Mouse (Mus musculus): ENCODE measurements around the gene Fam78a. TPM values are rescaled to one million over a fixed set of nuclear protein-coding genes. Genes with fewer than 3 reads are reported as not detected.
A peak's percentile ranks its signal among the peaks of the same experiment; 100 is the strongest.

Gene Fam78a
- total RNA-seq, 2 experiments from 2014 or later, result 3.6 to 6.0 TPM

DNA sequence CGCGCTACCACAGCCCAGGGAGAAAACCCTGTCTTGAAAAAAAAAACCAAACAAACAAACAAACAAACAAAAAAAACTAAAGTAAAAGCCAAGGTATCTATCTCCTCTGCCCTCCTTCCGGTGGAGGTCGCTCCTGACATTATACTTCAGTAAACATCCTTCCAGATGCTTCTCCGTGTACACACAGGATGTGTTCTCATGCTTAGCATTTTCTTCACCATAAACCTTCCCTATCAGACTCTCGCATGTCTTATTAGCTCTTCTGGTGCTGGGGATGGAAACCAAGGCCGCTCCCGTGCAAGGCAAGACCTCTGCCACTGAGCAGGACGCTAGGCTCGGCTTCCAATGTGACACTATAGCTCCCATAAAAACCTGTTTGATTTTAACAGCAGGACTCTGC, 6.9 kb downstream of the Fam78a start:
- DNase-seq (ENCODE audit: low spot score in 2 of 2), result no peak
- Histone ChIP-seq H3K27ac (no peak overlapping the region), H3K4me3 (no peak overlapping the region)
- no peak for TF ChIP-seq CTCF (conservative IDR thresholded peaks at IDR 0.05)

- H3K4me3 ChIP-seq, result no peak overlapping the region
- H3K27ac ChIP-seq, result no peak overlapping the region
- no peak for TF ChIP-seq CTCF (conservative IDR thresholded peaks at IDR 0.05)
- no peak for DNase-seq (ENCODE audit: low spot score in 2 of 2)
These were observed 9.3 kb downstream of the Fam78a start for GRCm38 (mm10) chr2:32075368-32075767.

DNA sequence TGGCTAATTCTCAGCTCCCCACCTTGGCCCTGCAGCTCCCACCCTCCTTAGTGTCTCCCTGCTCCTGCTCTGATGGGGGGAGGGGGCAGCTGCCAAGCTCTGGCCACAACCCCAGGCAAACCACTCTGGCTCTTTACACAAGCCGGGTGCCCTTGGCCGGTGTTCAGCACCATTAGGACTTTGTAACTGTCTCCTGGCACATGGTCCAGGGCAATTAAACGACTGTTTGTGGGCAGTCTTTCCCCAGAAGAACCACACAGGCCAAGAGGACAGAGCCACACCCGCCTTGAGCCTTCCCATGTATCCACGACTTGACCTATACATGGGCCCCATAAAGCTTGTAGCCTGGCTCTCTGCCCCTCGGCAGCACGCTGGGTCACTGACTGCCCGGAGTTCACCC, 10.3 kb downstream of the Fam78a start:
- TF ChIP-seq CTCF (conservative IDR thresholded peaks at IDR 0.05), result no peak
- no peak overlapping the region for H3K4me3 ChIP-seq
- peak; percentile 28 to 41 for DNase-seq (ENCODE audit: low spot score in 2 of 2)
- no peak overlapping the region for H3K27ac ChIP-seq

DNA sequence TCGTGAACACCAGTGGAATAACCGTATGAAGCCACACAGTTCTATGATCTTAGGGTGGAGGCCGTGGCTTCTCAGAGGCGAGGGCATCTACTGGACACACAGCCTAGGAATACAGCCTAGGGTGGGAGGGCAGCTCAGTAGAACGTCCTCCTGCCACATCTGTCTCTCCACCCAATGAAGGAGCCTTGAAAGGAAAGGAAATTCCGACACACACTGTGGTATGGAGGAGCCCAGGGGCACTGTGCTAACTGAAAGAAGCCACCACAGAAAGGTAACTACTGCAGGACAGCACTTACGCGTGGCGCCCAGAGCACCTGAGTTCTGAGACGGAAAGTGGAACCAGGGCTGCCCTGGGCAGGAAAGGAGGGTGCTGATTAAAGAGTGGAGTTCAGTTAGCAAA, 13.9 kb downstream of the Fam78a start:
- Histone ChIP-seq H3K4me3 (no peak overlapping the region), H3K27ac (no peak overlapping the region)
- DNase-seq (ENCODE audit: low spot score in 2 of 2), result no peak
- no peak for TF ChIP-seq CTCF (conservative IDR thresholded peaks at IDR 0.05)

GRCm38 (mm10) chr2:32068811-32069607, 15.6 kb downstream of the Fam78a start:
- H3K4me3 ChIP-seq, result no peak overlapping the region
- 0 out of 2 replicates have a peak, but pooled peaks have one; percentile 12 for TF ChIP-seq CTCF (conservative IDR thresholded peaks at IDR 0.05)
- no peak overlapping the region for H3K27ac ChIP-seq
- DNase-seq (ENCODE audit: low spot score in 2 of 2), result no peak

GRCm38 (mm10) chr2:32066005-32066404, 18.7 kb downstream of the Fam78a start:
- H3K27ac ChIP-seq, result no peak overlapping the region
- TF ChIP-seq CTCF (conservative IDR thresholded peaks at IDR 0.05), result peak; percentile 53
- DNase-seq (ENCODE audit: low spot score in 2 of 2), result no peak
- no peak overlapping the region for H3K4me3 ChIP-seq

DNA sequence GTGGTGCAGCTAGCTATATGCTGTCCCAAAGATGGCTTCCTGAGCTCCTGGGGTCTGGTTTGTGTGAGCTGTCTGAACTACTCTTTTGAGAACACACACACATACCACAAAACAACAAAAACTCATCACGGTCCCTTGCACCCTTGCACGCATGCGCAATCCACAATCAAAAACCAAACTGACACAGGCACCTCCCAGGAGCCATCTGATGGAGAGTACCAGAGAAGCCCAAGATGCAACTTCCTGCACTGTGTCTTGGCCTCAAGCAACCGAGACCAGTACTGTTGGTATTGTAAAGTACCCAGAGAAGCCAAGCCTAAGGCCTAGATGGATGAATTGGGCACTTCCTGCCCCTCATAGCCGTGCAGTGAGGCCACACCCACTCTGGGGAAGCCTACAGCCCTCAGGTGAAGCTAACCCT, 19.3 kb downstream of the Fam78a start:
- no peak overlapping the region for H3K4me3 ChIP-seq
- no peak for TF ChIP-seq CTCF (conservative IDR thresholded peaks at IDR 0.05)
- H3K27ac ChIP-seq, result no peak overlapping the region
- DNase-seq (ENCODE audit: low spot score in 2 of 2), result no peak

GRCm38 (mm10) chr2:32064913-32065312, 19.7 kb downstream of the Fam78a start:
- no peak for DNase-seq (ENCODE audit: low spot score in 2 of 2)
- no peak overlapping the region for H3K27ac ChIP-seq
- no peak for TF ChIP-seq CTCF (conservative IDR thresholded peaks at IDR 0.05)
- no peak overlapping the region for H3K4me3 ChIP-seq

GRCm38 (mm10) chr2:32063451-32064151, 21.1 kb downstream of the Fam78a start:
- Histone ChIP-seq H3K27ac (no peak overlapping the region), H3K4me3 (no peak overlapping the region)
- no peak for TF ChIP-seq CTCF (conservative IDR thresholded peaks at IDR 0.05)
- DNase-seq (ENCODE audit: low spot score in 2 of 2), result no peak

DNA sequence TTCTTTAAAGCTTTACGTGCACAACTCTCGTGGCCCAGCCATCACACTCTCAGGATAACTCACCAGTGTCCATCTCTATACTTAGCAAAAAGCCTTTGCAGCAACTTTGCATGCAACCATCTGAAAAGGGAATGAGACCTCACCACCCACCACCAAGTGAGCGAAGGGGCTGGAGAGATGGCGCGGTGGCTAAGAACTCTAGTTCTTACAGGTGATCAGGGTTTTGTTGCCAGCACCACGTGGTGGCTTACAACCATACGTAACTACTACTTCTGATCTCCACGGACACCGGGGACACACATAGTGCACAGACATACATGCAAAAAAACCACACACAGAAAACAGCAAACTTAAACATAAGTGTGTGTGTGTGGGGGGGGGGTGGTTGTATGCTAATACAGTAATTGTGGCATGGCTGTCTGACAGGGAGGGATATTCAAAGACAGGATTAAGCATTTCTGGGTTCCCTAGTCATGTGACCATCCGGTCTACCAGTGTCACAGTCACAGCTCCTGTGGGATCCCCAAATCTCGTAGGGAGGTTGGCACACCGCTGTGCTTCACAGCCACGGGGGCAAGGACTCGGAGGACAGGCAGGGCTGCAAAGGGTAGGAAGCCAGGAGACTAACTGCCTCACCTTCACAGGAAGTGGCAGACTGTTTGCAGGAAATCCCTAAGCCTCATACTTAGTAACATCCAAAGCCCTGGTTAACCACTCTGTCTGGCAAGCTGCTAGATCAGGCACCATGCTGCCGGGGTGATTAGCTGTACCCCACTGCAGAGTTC, 21.8 kb downstream of the Fam78a start:
- no peak for DNase-seq (ENCODE audit: low spot score in 2 of 2)
- H3K27ac ChIP-seq, result no peak overlapping the region
- TF ChIP-seq CTCF (conservative IDR thresholded peaks at IDR 0.05), result no peak
- no peak overlapping the region for H3K4me3 ChIP-seq

GRCm38 (mm10) chr2:32061722-32062505, 22.7 kb downstream of the Fam78a start:
- no peak overlapping the region for H3K27ac ChIP-seq
- H3K4me3 ChIP-seq, result no peak overlapping the region
- no peak for DNase-seq (ENCODE audit: low spot score in 2 of 2)
- no peak for TF ChIP-seq CTCF (conservative IDR thresholded peaks at IDR 0.05)

DNA sequence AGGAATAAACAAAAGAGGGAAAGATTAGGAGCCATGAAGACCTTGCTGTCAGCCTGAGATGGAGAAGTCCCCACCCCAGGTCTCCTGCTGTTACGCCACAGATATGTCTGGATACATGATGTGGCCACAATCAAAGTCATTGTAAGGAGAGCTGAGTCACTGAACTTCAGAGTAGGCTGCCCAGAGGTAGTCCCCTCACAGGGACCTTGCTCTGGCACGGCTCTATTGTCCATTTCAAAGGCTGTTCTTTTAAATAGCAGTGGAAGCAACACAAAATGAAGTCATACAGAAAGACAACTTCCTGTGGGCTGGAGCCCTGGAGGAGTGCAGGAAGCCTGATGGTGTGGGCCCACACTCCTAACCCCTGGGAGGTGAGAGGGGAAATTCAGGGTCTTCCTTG, 23.5 kb downstream of the Fam78a start:
- Histone ChIP-seq H3K27ac (no peak overlapping the region), H3K4me3 (no peak overlapping the region)
- TF ChIP-seq CTCF (conservative IDR thresholded peaks at IDR 0.05), result no peak
- DNase-seq (ENCODE audit: low spot score in 2 of 2), result no peak

Measured in layer of hippocampus, adult 2 months (tissue).